ENCODE assay signal across 27 mouse cellular contexts in genomic region chr16:92891741-92892140, GRCm38 (mm10).
A peak's percentile ranks its signal among the peaks of the same experiment; 100 is the strongest.
DNase-seq lines count a peak whose midpoint lies in the region; ATAC-seq lines count a peak whose summit lies in the region.
"Had no signal": no experiment of that assay in that cellular context is flagged by ENCODE, and none has a peak within 500 bp of the region (broad histone marks: within the 10 kb centered on the region; RNA-seq: fewer than 3 reads in every experiment).

No protein-coding gene starts in this region.

- ATAC-seq in heart, embryonic 16.5 days (replicated peaks; ENCODE audit: extremely low read depth, insufficient read depth, low FRiP score): 0 out of 2 replicates have a peak, but pooled peaks have one; percentile 49
- ATAC-seq in hindbrain, embryonic 12.5 days (ENCODE audit: low FRiP score): no peak
- ATAC-seq: forebrain, embryonic 14.5 days; forebrain, postnatal 0 days; intestine, postnatal 0 days had no signal

- intact Hi-C loops in heart, postnatal 25 days (cut with DNase I): no loop called here
- intact Hi-C loops in heart, postnatal 14 days (cut with DNase I): no loop called here

- H3K9me3 ChIP-seq in heart, embryonic 16.5 days (replicated peaks; ENCODE audit: control insufficient read depth, low read length): no peaks in the 10 kb centered on the region
- no peaks in the 10 kb centered on the region for H3K9me3 ChIP-seq in hindbrain, embryonic 12.5 days (replicated peaks)
- H3K9me3 ChIP-seq: embryonic facial prominence, embryonic 12.5 days; embryonic facial prominence, embryonic 15.5 days; G1E; hindbrain, embryonic 15.5 days had no signal

- H3K4me3 ChIP-seq in heart, embryonic 16.5 days (ENCODE audit: low read length): no peak overlapping the region
- H3K4me3 ChIP-seq in hindbrain, embryonic 12.5 days: no peak overlapping the region
- H3K4me3 ChIP-seq: embryonic facial prominence, embryonic 12.5 days; embryonic facial prominence, embryonic 15.5 days; gastrocnemius, adult 2 months; hindbrain, embryonic 15.5 days had no signal

- no peak overlapping the region for H3K9ac ChIP-seq in heart, embryonic 16.5 days (ENCODE audit: low read length)
- no peak overlapping the region for H3K9ac ChIP-seq in hindbrain, embryonic 12.5 days
- H3K9ac ChIP-seq: embryonic facial prominence, embryonic 12.5 days; embryonic facial prominence, embryonic 15.5 days; forebrain, postnatal 0 days; hindbrain, embryonic 15.5 days had no signal

- peaks cover 16% of the 10 kb centered on the region for H3K4me1 ChIP-seq in heart, embryonic 16.5 days (ENCODE audit: control insufficient read depth, insufficient read depth, low read length)
- no peaks in the 10 kb centered on the region for H3K4me1 ChIP-seq in hindbrain, embryonic 12.5 days
- H3K4me1 ChIP-seq: embryonic facial prominence, embryonic 12.5 days; hindbrain, embryonic 15.5 days had no signal

- WGBS in heart, embryonic 16.5 days: 19% methylated on average over 2 of the region's 2 CpGs
- 55% methylated on average over 2 of the region's 2 CpGs for WGBS in hindbrain, embryonic 12.5 days

- DNase-seq in adrenal gland, postnatal 14 days: peak; percentile 12
- no peak for DNase-seq in adrenal gland, adult 8-10 months
- no peak for DNase-seq in heart, postnatal 25 days (ENCODE audit: low spot score)
- DNase-seq in heart, postnatal 14 days: peak; percentile 7 to 50
- no peak for DNase-seq in heart, adult 8-10 months (ENCODE audit: low spot score)
- peak; percentile 48 for DNase-seq in adipocyte (ENCODE audit: low spot score)
- DNase-seq: adrenal gland, postnatal 10 days; B cell, adult 2 months; cerebellum, adult 11 months; cerebellum, adult 2 months; cerebellum, adult 9-11 months; cerebellum, postnatal 25 days; forebrain, postnatal 0 days; gastrocnemius, adult 2 months; gastrocnemius, postnatal 14 days; heart, postnatal 36 days; kidney, adult 2 months had no signal

- peaks cover 36% of the 10 kb centered on the region for H3K27me3 ChIP-seq in heart, embryonic 16.5 days (ENCODE audit: control insufficient read depth, insufficient read depth, low read length)
- H3K27me3 ChIP-seq in hindbrain, embryonic 12.5 days: no peaks in the 10 kb centered on the region
- H3K27me3 ChIP-seq: CH12.LX; embryonic facial prominence, embryonic 12.5 days; embryonic facial prominence, embryonic 15.5 days; hindbrain, embryonic 15.5 days had no signal

- H3K27ac ChIP-seq in heart, embryonic 16.5 days (ENCODE audit: low read length): no peak overlapping the region
- H3K27ac ChIP-seq in hindbrain, embryonic 12.5 days: no peak overlapping the region
- H3K27ac ChIP-seq: embryonic facial prominence, embryonic 12.5 days; embryonic facial prominence, embryonic 15.5 days; gastrocnemius, adult 2 months; hindbrain, embryonic 15.5 days had no signal

- no peak overlapping the region for H3K4me2 ChIP-seq in heart, embryonic 16.5 days (ENCODE audit: low read depth, low read length)
- H3K4me2 ChIP-seq in hindbrain, embryonic 12.5 days (replicated peaks): no peak overlapping the region
- H3K4me2 ChIP-seq: embryonic facial prominence, embryonic 12.5 days; embryonic facial prominence, embryonic 15.5 days; heart, embryonic 11.5 days; hindbrain, embryonic 15.5 days had no signal

- H3K36me3 ChIP-seq in heart, embryonic 16.5 days (ENCODE audit: control insufficient read depth, insufficient read depth): no peaks in the 10 kb centered on the region
- no peaks in the 10 kb centered on the region for H3K36me3 ChIP-seq in hindbrain, embryonic 12.5 days
- H3K36me3 ChIP-seq: embryonic facial prominence, embryonic 12.5 days; embryonic facial prominence, embryonic 15.5 days; G1E; hindbrain, embryonic 15.5 days had no signal

Comparison
In these comparisons a context has a peak if more than half of its experiments do, and no peak if none do; other contexts are left out.
1. DNase-seq: peak in adrenal gland, postnatal 14 days (single experiment), heart, postnatal 14 days (2 of 2) and adipocyte (single experiment); none in adrenal gland, adult 8-10 months (single experiment), heart, postnatal 25 days (single experiment) and heart, adult 8-10 months (single experiment).